Mouse (Mus musculus) MEL-GATA-1-ER (cell line): ENCODE measurements around the gene Afg1l.

Source experiments
- DNase-seq: peaks from one replicate; pipeline ENCODE4 v3.0.0-alpha.2; 2012; ENCODE audit warnings: low read depth; ENCODE audit errors: extremely low read depth

Gene Afg1l

GRCm38 (mm10) chr10:42384946-42385644 is 93.3 kb downstream of the Afg1l start:
- no peak for DNase-seq

GRCm38 (mm10) chr10:42383708-42384107 is 94.7 kb downstream of the Afg1l start:
- DNase-seq = no peak

GRCm38 (mm10) chr10:42364216-42364615 is 114.1 kb downstream of the Afg1l start:
- DNase-seq = no peak

- DNase-seq = no peak
These were observed 122.4 kb downstream of the Afg1l start for GRCm38 (mm10) chr10:42355980-42356379.

GRCm38 (mm10) chr10:42347986-42348385 is 130.4 kb downstream of the Afg1l start:
- no peak for DNase-seq

GRCm38 (mm10) chr10:42347127-42347526 is 131.2 kb downstream of the Afg1l start:
- DNase-seq = no peak

GRCm38 (mm10) chr10:42346179-42346877 is 132.0 kb downstream of the Afg1l start:
- no peak for DNase-seq

- DNase-seq = no peak
These were observed 135.7 kb downstream of the Afg1l start for GRCm38 (mm10) chr10:42342714-42343113.

DNA sequence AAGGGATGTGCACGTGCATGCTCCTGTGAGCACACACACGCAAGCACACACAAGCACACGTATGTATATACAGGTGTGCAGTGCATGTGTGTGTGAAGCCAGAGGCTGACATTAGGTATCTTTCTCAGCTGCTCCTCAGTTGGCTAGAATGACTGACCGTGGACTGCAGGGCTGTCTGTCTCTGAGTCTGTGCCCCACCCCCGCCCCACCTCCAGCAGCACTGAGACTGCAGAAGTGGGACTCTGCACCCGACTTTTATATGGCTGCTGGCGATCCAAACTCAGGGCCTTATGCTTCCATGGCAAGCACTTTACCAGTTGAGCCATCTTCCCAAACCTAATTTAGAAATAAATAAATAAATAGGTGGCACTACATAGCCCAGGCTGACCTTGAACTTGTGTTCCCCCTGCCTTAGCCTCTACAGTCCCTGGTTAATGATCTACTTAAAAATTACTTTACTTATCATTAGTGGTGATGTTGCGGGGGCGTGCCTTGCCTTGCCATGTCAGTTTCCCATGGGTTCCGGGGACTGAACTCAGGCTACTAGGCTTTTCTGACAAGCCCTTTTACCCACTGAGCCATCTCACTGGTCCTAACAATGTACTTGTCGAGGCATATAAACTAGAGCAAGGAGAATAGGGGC is 136.4 kb downstream of the Afg1l start:
- no peak for DNase-seq

- DNase-seq = no peak
These were observed 138.0 kb downstream of the Afg1l start for GRCm38 (mm10) chr10:42340426-42340793.

GRCm38 (mm10) chr10:42339773-42340425 is 138.5 kb downstream of the Afg1l start:
- DNase-seq = no peak

DNA sequence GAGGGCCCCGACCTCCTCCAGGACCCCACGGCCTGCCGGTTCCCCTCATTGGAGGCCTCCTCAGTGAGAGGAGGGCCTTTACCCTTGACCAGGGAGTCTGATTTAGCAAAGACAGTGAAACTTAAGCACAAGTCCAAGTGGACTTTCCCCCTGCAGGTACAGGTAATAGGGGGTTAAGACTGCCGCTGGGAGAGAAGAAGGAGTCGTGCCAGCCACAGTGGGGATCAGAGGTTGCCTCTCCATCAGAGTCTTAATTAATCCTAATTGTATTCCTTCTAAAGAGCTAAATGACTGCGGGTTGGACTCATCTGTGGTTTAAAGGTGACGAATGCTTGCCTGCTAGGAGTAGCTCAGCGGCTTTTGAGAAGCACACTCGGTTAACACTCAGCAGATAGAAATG is 139.9 kb downstream of the Afg1l start:
- no peak for DNase-seq

- no peak for DNase-seq
These were observed 150.8 kb downstream of the Afg1l start for GRCm38 (mm10) chr10:42327576-42327975.

DNA sequence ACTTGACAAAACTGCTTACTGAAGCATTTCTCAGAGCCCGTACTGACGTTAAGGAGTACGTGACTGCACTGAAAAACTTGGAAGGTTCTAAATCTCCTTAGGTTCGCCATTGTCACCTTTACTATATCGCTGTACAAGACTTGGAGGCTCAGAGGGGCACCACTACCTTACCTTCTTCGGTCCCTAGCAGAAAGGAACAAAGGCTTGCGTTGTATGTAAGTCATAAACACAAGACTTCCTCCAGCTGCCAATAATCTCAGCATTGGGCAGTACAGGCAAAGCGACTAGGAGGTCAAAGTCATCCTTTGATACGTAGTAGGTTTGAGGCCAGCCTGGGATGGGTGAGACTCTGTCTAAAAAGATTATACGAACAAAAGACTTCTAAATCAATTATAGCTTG is 153.1 kb downstream of the Afg1l start:
- no peak for DNase-seq

DNA sequence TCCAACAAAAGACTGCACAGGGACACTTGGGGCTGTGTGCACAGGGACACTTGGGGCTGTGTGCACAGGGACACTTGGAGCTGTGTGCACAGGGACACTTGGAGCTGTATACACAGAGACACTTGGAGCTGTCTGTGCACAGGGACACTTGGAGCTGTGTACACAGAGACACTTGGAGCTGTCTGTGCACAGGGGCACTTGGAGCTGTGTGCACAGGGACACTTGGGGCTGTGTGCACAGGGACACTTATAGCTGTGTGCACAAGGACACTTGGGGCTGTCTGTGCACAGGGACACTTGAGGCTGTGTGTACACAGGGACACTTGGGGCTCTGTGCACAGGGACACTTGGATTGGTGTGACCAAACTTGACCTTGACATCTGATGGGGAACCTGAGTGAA is 154.4 kb downstream of the Afg1l start:
- DNase-seq = no peak

DNA sequence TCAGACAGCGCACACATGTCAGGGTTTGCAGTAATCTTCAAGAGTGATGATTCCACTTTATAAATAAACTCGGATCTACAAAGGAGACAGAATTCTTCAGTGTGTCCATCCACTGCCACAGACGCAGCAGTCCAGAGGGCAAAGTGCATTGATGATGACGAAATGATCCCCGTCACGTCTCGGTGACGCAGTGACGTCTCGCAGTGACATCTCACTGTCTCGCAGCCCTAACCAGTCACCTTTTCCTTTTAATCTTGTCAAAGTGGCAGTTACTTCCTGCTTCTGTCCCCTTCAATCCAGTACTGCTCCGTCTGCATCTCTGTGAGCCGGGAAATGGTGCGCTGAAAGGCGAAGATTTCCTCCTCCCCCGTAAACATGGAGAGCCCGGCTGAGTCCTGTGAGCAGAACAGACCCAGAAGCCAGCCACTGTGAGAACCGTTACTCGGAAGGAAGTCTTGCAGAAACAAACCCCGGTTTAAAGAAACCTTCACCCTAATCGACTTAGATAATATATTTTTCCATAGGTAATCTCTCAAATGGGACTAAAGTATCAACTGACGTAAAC is 165.1 kb downstream of the Afg1l start:
- DNase-seq = no peak

- no peak for DNase-seq
These were observed 165.8 kb downstream of the Afg1l start for GRCm38 (mm10) chr10:42312557-42312956.

GRCm38 (mm10) chr10:42308687-42308987 is 169.7 kb downstream of the Afg1l start:
- no peak for DNase-seq

GRCm38 (mm10) chr10:42307980-42308686 is 170.2 kb downstream of the Afg1l start:
- no peak for DNase-seq

DNA sequence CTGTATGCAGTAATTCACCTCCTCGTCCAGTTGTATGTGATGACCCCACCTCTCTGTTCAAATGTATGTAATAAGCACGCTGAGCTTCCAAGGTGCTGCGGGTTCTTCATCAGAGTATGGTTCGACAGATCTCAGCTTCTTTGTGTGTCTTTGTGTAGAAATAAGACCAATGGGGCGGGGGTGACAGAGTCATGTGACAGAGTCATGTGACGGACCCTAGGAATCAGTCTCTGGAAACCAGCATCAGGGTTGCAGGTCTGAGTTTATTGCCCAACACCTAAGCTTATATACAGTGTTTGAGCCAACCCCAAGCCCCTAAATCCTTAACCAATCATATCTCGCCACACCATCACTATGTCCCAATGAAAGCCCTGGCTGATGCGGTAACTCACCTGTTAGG is 171.9 kb downstream of the Afg1l start:
- no peak for DNase-seq

- DNase-seq = no peak
These were observed 177.6 kb downstream of the Afg1l start for GRCm38 (mm10) chr10:42300805-42301204.
